Mouse (Mus musculus) liver, embryonic 14.5 days (tissue): ENCODE measurements at regions not wholly inside any gene's neighbourhood (a gene's known extent, or its start where the extent isn't known, plus 50 kb on each side); places are given as distances from the start of the nearest gene placed in this dataset.

Experiments used
- CTCF ChIP-seq: IDR thresholded peaks from 2 replicates; pipeline ENCODE4 v1.5.1; 2016; ENCODE audit warnings: antibody characterized with exemption, low read depth, control low read depth
- EP300 ChIP-seq: IDR thresholded peaks from 2 replicates; pipeline ENCODE4 v1.6.1; 2016; ENCODE audit warnings: antibody characterized with exemption, low read depth

DNA sequence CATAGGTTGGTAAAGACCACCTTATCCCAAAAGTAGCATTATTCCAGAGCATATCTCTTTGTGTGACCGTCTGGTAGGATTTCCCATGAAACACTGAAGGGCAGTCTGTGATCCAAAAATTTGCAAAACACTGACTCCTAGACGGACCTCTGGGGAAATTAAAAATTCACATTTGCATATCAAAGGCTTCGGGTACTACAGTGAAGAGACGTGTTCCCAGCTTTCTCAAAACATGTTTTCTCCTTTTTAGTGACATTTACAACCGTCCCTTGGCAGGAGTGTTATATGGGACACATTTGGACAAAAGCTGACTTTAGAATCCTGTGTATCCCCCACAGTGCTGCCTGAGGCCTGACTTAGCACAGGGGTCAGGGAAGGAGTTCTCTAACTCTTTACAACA is 78.8 kb upstream of the Pkdcc start:
- TF ChIP-seq CTCF (no peak), EP300 (no peak)
